Mouse (Mus musculus): ENCODE data around the gene Nob1. TPM values are rescaled to one million over a fixed set of nuclear protein-coding genes. Genes with fewer than 3 reads are reported as not detected.

Gene Nob1
- polyA plus RNA-seq, 1 experiment, result 46.9 TPM

GRCm38 (mm10) chr8:107386171-107386570, 38.7 kb downstream of the Nob1 start:
- DNase-seq (ENCODE audit: low spot score), result no peak

DNA sequence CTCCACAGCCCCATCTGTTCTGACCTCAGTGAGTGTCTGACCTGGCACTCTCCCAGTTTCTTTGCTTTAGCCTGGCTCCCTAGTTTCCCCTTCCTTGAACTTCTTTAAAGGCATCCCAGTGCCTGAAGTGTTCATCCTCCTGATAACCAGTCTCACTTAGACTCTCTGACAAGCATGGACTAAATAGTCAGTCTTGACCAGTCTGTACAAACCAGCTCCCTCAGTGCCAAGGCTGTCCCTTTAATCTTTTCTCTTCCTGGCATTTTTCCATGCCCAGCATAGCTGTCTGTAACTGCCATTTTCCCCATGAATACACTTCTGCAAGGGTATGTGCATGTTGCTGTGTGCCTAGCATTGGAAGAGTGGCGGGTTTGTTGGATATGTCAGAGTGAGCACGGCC, 39.8 kb downstream of the Nob1 start:
- DNase-seq (ENCODE audit: low spot score), result no peak

- no peak for DNase-seq (ENCODE audit: low spot score)
Observed at GRCm38 (mm10) chr8:107384651-107385050, 40.2 kb downstream of the Nob1 start.

- no peak for DNase-seq (ENCODE audit: low spot score)
Observed at GRCm38 (mm10) chr8:107382898-107383297, 42.0 kb downstream of the Nob1 start.

DNA sequence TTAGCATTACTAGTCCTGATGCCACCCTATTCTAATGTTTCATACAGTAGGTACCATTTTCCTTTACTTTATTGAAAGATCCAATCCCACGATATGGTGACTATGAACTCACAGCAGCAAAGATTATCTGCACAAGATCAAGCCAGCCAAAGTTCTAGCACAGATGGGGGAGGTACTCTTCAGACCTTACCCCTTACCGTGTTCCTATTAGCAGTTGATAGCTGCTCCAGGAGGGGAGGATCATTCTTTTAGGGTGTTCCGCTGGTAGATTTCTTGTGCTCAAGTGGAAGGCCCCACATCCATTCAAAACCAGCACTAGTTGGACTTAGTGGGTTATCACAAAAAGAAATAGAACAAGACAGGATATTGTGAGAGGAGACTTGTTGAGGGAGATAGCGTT, 43.2 kb downstream of the Nob1 start:
- DNase-seq (ENCODE audit: low spot score), result no peak

GRCm38 (mm10) chr8:107380734-107381133, 44.1 kb downstream of the Nob1 start:
- no peak for DNase-seq (ENCODE audit: low spot score)

DNA sequence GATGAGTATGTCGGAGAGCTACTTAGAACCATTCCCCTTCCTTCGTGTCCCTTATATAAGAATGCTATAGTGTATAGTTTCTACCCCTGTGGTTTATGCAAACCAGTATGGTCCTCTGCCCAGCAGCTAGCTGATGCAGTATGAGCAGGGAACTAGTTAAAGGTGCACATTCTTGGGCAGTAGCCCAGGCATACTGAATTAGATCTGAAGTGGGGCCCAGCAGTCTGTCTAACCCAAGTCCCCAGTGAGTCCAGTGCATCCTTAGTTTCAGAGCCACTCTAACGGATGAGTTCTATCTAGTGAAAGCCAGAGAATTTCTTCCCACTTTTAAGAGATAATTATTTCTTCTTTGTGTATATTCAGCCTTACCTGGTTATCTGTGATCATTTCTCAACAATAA, 47.5 kb downstream of the Nob1 start:
- no peak for DNase-seq (ENCODE audit: low spot score)

DNA sequence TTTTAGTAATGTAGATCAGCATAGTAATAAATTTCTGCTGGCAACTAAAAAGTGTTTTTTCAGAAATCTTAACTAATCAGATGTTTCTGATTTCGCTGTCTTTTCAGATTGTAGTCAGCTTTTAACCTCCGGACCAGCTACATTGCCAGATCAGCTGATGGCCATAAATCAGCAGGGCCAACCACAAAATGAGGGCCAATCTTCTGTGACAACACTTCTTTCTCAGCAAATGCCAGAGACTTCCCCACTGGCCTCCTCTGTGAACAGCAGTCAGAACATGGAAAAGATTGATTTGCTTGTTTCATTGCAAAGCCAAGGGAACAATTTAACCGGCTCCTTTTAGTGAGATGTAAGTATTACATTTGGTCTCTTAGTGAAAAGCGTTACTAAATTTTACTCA, 54.5 kb downstream of the Nob1 start:
- no peak for DNase-seq (ENCODE audit: low spot score)

Other genes with a start within 250 kb of the Nob1 start
- gene Nfat5, start 131.6 kb downstream of the Nob1 start, polyA plus RNA-seq (2012; rRNA removed), result 57.2 and 60.8 TPM in 2 replicates
- gene Nqo1, start 21.8 kb downstream of the Nob1 start, polyA plus RNA-seq (2012; rRNA removed), result 88.7 and 102 TPM in 2 replicates
- 18.4 and 22.5 TPM in 2 replicates for gene Wwp2, start 11.3 kb upstream of the Nob1 start, polyA plus RNA-seq (2012; rRNA removed)
- 107 and 113 TPM in 2 replicates for gene Psmd7, start 163.4 kb upstream of the Nob1 start, polyA plus RNA-seq (2012; rRNA removed)